Mouse (Mus musculus): ENCODE measurements around the gene Kcnj12.

GRCm38 (mm10) chr11:61111472-61111871 lies 89.1 kb downstream of the Kcnj12 start:
- TF ChIP-seq CTCF (IDR thresholded peaks at IDR 0.05; ENCODE audit: low read depth, low read length) (no peak), TAL1 (conservative IDR thresholded peaks at IDR 0.05; ENCODE audit: low read depth, low read length) (no peak), GATA1 (IDR thresholded peaks at IDR 0.05; ENCODE audit: borderline replicate concordance, low read length) (no peak), GATA2 (IDR thresholded peaks at IDR 0.05; ENCODE audit: borderline replicate concordance, low read depth, low read length) (no peak), POLR2AphosphoS5 (IDR thresholded peaks at IDR 0.05; ENCODE audit: insufficient replicate concordance, low read depth, low read length) (no peak)

Data from G1E (cell line).